Mouse (Mus musculus): ENCODE data around the gene Clca3b. TPM values are rescaled to one million over a fixed set of nuclear protein-coding genes. Genes with fewer than 3 reads are reported as not detected.
"Not testable (repeated sequence)": the region's sequence is repeated elsewhere in the genome, so short reads cannot be mapped to it uniquely, and the experiment has no call there.

Clca3b gene
- polyA plus RNA-seq (2012) = not detected in 2 replicates

DNA sequence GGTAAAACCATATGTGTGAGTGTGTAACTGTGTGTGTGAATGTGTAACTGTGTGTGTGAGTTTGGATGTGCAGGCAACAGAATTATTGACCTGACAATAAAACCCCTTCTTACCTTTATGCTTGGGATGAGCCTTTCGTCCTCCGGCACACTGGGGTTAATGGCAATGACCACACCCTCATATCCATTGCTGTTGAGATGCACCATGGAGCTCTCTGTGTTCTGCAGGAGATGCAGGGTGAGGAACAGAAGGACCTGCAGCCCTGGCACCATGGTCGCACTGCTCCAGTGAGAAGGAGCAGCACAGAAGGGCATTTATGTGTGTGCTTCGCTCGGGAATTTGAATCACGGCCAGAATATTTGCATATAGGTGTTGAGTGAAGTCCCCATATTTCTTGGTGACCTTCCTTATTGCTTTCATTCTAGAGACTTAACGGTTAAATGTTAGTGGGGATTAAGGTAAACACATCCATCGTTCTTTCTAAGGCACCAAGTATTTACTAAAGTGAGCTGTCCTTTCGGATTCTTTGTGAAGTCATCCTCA lies at the start of gene Clca3b:
TSS of gene Clca3b (minus strand) at position 344 of the 543 bp plus-strand sequence.
- H3K4me1 ChIP-seq (ENCODE audit: control insufficient read depth); H3K4me3 ChIP-seq (replicated peaks); H3K9me3 ChIP-seq (ENCODE audit: control insufficient read depth, low read length); H3K27me3 ChIP-seq (ENCODE audit: control insufficient read depth); H3K36me3 ChIP-seq (ENCODE audit: control insufficient read depth): not testable (repeated sequence)

DNA sequence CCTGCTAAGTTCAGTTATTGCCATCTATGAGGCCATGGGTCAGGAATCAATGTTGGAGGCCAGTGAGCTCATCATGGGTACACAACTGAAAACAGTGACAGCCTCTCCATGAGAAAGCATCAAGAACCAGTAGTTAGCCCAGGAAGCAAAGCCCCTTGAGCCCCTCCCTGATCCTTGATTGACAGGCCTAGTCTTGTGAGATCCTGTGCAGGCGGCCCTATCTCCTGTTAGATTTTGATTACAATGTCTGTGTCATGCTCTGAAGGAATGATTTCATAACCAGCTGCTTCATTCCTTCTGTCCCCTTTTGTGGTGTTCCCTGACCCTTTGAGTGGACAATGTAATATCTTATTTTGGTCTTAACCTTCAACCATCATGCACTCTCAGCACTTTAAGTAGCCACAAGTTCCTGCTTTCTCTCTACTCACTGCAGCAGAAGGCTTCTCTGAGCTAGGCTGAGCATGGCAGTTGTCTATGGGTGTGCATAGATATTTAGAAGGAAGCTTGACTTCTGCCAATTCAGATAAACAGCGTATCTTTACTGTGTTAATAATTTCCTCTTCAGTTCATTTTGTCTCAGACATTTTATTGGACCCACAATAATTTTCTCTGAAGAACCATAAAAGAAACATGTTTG lies 48.0 kb upstream of the Clca3b start:
- H3K4me3 ChIP-seq (replicated peaks) = no peak overlapping the region
- H3K36me3 ChIP-seq (ENCODE audit: control insufficient read depth) = no peaks in the 10 kb centered on the region
- TF ChIP-seq TAL1 (IDR thresholded peaks at IDR 0.05; ENCODE audit: low read length) (no peak), GATA1 (IDR thresholded peaks at IDR 0.05; ENCODE audit: low read length) (no peak)
- no peaks in the 10 kb centered on the region for H3K4me1 ChIP-seq (ENCODE audit: control insufficient read depth)
- H3K27me3 ChIP-seq (ENCODE audit: control insufficient read depth) = no peaks in the 10 kb centered on the region
- H3K9me3 ChIP-seq (ENCODE audit: control insufficient read depth, low read length) = peaks cover 2% of the 10 kb centered on the region; the same call in 1 of the 2 replicates

DNA sequence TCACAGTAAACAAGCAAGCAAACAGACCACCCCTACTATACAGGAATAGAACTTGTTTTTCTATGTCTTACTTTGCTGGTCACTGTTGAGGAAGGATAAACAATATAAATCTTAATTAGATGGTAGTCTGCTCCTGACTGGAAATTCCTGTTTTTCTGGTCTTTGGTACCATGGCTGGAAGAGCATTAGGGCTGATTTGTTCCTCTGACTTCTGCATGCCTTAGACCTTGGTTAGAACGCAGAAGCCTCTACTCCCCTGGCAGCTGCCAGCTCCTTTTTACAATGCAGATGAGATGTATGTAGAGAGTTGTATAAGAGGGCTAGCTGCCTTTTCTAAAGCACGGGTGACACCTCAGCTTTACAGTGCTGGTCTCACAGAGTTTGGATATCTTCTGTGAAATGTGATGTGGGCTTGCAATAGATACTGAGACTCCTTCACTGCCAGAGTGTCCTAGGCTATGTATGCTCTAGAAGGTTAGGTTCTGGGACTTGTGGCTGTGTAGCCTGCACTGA lies 41.1 kb upstream of the Clca3b start:
- Histone ChIP-seq H3K36me3 (ENCODE audit: control insufficient read depth) (no peaks in the 10 kb centered on the region), H3K4me3 (replicated peaks) (no peak overlapping the region), H3K27me3 (ENCODE audit: control insufficient read depth) (no peaks in the 10 kb centered on the region), H3K9me3 (ENCODE audit: control insufficient read depth, low read length) (0 out of 2 replicates have a peak, but pooled peaks cover 2% of the 10 kb centered on the region), H3K4me1 (ENCODE audit: control insufficient read depth) (no peaks in the 10 kb centered on the region)
- TF ChIP-seq GATA1 (IDR thresholded peaks at IDR 0.05; ENCODE audit: low read length) (no peak), TAL1 (IDR thresholded peaks at IDR 0.05; ENCODE audit: low read length) (no peak)

DNA sequence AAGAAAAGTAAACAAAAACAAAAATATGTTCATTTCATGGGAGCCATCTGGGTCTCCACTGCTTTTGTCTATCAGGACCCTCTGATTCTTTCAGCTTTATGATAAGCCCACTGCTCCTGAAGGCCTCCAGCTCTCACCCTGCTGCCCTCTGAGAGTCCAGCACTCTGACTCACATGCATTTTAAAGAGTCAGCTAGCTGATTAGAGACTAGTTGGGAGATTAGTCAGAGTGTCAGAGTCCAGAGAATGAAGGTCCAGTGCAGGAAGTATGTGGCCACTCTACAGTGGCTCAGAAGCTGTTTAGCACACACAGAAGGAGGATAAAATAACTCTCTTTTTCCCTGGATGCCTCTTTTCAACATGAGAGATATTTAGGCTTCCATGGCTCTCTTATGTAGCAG lies 37.8 kb upstream of the Clca3b start:
- Histone ChIP-seq H3K36me3 (ENCODE audit: control insufficient read depth) (no peaks in the 10 kb centered on the region), H3K27me3 (ENCODE audit: control insufficient read depth) (no peaks in the 10 kb centered on the region), H3K9me3 (ENCODE audit: control insufficient read depth, low read length) (no peaks in the 10 kb centered on the region), H3K4me1 (ENCODE audit: control insufficient read depth) (no peaks in the 10 kb centered on the region), H3K4me3 (replicated peaks) (no peak overlapping the region)
- TF ChIP-seq GATA1 (IDR thresholded peaks at IDR 0.05; ENCODE audit: low read length) = no peak

DNA sequence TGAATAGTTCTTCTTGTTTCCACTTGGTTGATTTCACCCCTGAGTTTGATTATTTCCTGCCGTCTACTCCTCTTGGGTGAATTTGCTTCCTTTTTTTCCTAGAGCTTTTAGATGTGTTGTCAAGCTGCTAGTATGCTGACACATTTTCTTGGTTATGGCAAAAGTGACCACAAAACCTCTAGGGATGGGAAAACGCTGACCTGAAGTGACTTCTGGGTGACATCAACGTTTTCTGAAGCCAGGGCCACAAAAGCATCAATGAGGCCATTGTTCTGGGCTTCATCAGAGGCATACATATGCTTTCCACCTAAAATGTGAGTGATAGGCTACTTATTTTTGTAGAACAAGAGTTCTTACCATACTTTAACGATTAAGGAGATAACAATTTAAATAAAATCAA lies 22.9 kb upstream of the Clca3b start:
- H3K4me1 ChIP-seq (ENCODE audit: control insufficient read depth); H3K9me3 ChIP-seq (ENCODE audit: control insufficient read depth, low read length); H3K27me3 ChIP-seq (ENCODE audit: control insufficient read depth); H3K36me3 ChIP-seq (ENCODE audit: control insufficient read depth); H3K4me3 ChIP-seq (replicated peaks): not testable (repeated sequence)

DNA sequence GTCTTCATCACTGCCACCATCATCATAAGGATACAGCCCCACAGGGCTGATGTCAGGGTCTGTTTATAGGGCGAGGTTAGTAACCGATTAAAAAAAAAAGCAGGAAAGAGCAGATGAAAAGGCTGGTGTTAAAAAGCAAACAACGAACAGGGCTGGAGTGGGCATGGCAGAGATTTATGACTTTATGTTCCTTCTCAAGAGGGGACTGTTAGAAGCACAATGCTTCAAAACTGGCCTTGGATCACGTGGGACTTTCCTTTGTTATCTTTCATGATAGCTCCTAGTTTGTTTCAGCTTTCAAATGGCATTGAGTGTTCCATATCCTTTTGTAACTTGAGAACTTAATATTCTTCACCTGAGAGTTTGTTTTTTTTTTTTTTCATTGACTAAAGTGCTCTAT lies 427 bp upstream of the Clca3b start:
- Histone ChIP-seq H3K27me3 (ENCODE audit: control insufficient read depth) (no peaks in the 10 kb centered on the region), H3K36me3 (ENCODE audit: control insufficient read depth) (no peaks in the 10 kb centered on the region), H3K4me1 (ENCODE audit: control insufficient read depth) (no peaks in the 10 kb centered on the region), H3K9me3 (ENCODE audit: control insufficient read depth, low read length) (no peaks in the 10 kb centered on the region), H3K4me3 (replicated peaks) (no peak overlapping the region)
- TF ChIP-seq TAL1 (IDR thresholded peaks at IDR 0.05; ENCODE audit: low read length) (no peak), GATA1 (IDR thresholded peaks at IDR 0.05; ENCODE audit: low read length) (no peak)

DNA sequence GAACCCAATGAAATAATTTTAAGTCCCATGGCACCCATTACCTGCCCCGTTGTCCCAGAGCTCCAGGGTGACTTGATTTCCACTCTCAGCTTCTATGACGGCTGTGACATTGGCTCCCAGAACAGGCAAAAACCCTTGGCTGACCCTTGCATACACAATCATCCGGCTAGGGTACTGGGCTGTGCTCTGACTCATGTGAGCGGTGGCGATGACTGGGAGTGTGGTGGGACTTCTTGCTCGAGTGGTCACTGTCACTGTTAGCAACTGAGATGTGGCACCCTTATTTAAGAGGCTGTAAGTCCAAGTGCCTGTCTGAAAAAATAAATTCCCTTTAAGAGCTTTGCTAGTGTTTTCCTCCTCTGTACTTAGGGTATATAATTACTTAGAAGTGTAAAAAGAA lies 21.9 kb downstream of the Clca3b start:
- Histone ChIP-seq H3K36me3 (ENCODE audit: control insufficient read depth) (no peaks in the 10 kb centered on the region), H3K9me3 (ENCODE audit: control insufficient read depth, low read length) (no peaks in the 10 kb centered on the region), H3K4me3 (replicated peaks) (no peak overlapping the region), H3K4me1 (ENCODE audit: control insufficient read depth) (no peaks in the 10 kb centered on the region), H3K27me3 (ENCODE audit: control insufficient read depth) (no peaks in the 10 kb centered on the region)
- no peak for TF ChIP-seq GATA1 (IDR thresholded peaks at IDR 0.05; ENCODE audit: low read length)
- TF ChIP-seq TAL1 (IDR thresholded peaks at IDR 0.05; ENCODE audit: low read length) = no peak

DNA sequence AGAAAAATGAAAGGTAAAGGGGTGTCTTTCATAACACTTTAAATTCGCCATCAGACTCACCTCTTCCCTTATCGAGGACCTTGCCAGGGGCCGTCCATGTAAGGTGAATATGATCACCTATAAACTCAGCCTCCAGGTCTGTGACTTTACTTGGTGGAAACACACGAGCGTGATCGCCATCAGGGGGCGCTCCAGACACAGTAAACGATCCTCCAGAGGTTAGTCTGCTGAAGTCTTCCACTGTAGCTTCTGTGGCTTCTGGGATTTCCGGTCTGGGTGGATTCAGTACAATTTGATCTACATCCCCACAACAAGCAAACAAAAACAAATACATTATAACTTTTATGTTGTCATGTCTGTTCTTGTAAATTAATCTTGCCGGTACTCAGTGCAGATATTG lies 24.0 kb downstream of the Clca3b start:
- Histone ChIP-seq H3K36me3 (ENCODE audit: control insufficient read depth) (no peaks in the 10 kb centered on the region), H3K4me3 (replicated peaks) (no peak overlapping the region), H3K4me1 (ENCODE audit: control insufficient read depth) (no peaks in the 10 kb centered on the region), H3K27me3 (ENCODE audit: control insufficient read depth) (no peaks in the 10 kb centered on the region), H3K9me3 (ENCODE audit: control insufficient read depth, low read length) (no peaks in the 10 kb centered on the region)
- TF ChIP-seq TAL1 (IDR thresholded peaks at IDR 0.05; ENCODE audit: low read length) (no peak), GATA1 (IDR thresholded peaks at IDR 0.05; ENCODE audit: low read length) (no peak)

DNA sequence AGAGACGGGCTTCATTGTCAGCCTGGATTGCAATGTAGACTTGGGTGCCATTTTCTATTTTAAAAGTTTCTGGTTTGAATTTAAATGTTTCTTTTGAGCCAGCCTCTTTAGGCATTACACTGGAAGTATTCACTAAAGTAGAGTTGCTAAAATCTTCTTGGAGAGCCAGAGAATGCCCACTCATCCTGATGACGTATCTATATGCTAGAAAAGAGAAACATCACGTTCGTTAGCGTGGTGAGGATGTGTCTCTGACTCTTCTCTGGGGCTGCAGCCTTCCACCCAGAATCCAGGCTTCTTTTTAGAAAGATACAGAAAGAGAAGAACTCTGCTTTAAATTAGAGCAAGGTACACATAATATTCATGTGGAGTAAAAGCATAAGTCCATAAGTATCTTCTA lies 25.8 kb downstream of the Clca3b start:
- H3K36me3 ChIP-seq (ENCODE audit: control insufficient read depth) = no peaks in the 10 kb centered on the region
- H3K4me3 ChIP-seq (replicated peaks) = no peak overlapping the region
- no peaks in the 10 kb centered on the region for H3K9me3 ChIP-seq (ENCODE audit: control insufficient read depth, low read length)
- TF ChIP-seq GATA1 (IDR thresholded peaks at IDR 0.05; ENCODE audit: low read length) (no peak), TAL1 (IDR thresholded peaks at IDR 0.05; ENCODE audit: low read length) (no peak)
- H3K4me1 ChIP-seq (ENCODE audit: control insufficient read depth) = no peaks in the 10 kb centered on the region
- H3K27me3 ChIP-seq (ENCODE audit: control insufficient read depth) = no peaks in the 10 kb centered on the region

DNA sequence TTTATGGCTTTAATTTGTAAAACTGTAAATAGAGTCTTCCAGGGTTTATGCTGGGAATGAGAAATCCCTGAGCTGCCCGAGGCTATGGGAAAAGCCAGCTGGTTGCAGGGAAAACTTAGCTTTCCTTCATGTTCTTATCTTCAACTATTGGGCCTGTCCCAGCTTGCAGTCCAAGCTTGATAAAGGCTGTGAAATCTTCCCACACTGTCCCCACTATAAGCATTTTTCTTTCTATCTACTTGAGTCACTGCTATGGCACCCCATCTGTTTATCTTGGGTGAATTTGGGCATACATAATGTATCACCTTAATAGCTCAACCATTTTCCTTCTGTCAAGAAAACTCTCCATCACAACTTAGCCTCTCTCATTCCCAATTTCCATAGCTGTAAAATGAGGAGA lies 28.5 kb downstream of the Clca3b start:
- Histone ChIP-seq H3K9me3 (ENCODE audit: control insufficient read depth, low read length) (no peaks in the 10 kb centered on the region), H3K4me1 (ENCODE audit: control insufficient read depth) (no peaks in the 10 kb centered on the region), H3K4me3 (replicated peaks) (no peak overlapping the region), H3K27me3 (ENCODE audit: control insufficient read depth) (no peaks in the 10 kb centered on the region), H3K36me3 (ENCODE audit: control insufficient read depth) (no peaks in the 10 kb centered on the region)
- TF ChIP-seq GATA1 (IDR thresholded peaks at IDR 0.05; ENCODE audit: low read length) (no peak), TAL1 (IDR thresholded peaks at IDR 0.05; ENCODE audit: low read length) (no peak)

DNA sequence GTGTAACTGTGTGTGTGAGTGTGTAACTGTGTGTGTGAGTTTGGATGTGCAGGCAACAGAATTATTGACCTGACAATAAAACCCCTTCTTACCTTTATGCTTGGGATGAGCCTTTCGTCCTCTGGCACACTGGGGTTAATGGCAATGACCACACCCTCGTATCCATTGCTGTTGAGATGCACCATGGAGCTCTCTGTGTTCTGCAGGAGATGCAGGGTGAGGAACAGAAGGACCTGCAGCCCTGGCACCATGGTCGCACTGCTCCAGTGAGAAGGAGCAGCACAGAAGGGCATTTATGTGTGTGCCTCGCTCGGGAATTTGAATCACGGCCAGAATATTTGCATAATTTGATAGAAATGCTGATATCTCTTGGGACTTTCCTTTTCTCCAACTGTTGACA lies 29.9 kb downstream of the Clca3b start, which contains the start of gene Clca3a2:
TSS of gene Clca3a2 (minus strand) at position 276 of the 400 bp plus-strand sequence.
- not testable (repeated sequence) for H3K36me3 ChIP-seq (ENCODE audit: control insufficient read depth); H3K4me3 ChIP-seq (replicated peaks); H3K9me3 ChIP-seq (ENCODE audit: control insufficient read depth, low read length); H3K4me1 ChIP-seq (ENCODE audit: control insufficient read depth); H3K27me3 ChIP-seq (ENCODE audit: control insufficient read depth)

DNA sequence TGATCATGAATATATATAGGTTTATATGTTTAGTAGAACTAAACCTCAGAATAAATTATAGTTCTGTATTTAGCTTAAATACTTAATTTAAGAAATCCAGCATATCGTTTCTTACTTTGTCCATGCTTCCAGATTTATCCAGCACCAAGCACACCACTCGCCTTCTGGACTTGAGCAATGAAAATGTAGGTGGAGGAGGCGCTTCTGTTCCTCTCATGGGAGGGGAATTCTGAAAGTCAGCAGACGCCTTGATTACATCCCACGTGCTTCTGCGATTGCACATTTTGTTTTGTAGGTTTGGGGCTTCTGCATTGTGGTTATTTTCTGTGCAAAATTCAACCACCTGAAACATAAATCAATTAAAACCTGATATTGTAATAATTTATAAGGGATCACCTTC lies 35.8 kb downstream of the Clca3b start:
- H3K4me1 ChIP-seq (ENCODE audit: control insufficient read depth); H3K9me3 ChIP-seq (ENCODE audit: control insufficient read depth, low read length); H3K27me3 ChIP-seq (ENCODE audit: control insufficient read depth); H3K4me3 ChIP-seq (replicated peaks); H3K36me3 ChIP-seq (ENCODE audit: control insufficient read depth): not testable (repeated sequence)

All from erythroblast, embryonic 14.5 days (primary cell).